Mouse (Mus musculus) splenic B cell, adult 2 months (primary cell): ENCODE data around the gene Rpp30.

Experiments used
- DNase-seq: peaks from one replicate; pipeline ENCODE4 v3.0.0-alpha.2; 2011; ENCODE audit warnings: low read depth, low spot score
- H3K27me3 ChIP-seq: 2 replicates; pipeline ENCODE4 v1.6.1; 2012; ENCODE audit warnings: mild to moderate bottlenecking, low read length, moderate library complexity, mixed read lengths; ENCODE audit not compliant: control insufficient read depth, poor library complexity, insufficient read depth, severe bottlenecking
- H3K36me3 ChIP-seq: 2 replicates; pipeline ENCODE4 v1.6.1; 2012; ENCODE audit warnings: mild to moderate bottlenecking, low read length, moderate library complexity, mixed read lengths; ENCODE audit not compliant: control insufficient read depth, poor library complexity, insufficient read depth, severe bottlenecking

The Rpp30 gene

DNA sequence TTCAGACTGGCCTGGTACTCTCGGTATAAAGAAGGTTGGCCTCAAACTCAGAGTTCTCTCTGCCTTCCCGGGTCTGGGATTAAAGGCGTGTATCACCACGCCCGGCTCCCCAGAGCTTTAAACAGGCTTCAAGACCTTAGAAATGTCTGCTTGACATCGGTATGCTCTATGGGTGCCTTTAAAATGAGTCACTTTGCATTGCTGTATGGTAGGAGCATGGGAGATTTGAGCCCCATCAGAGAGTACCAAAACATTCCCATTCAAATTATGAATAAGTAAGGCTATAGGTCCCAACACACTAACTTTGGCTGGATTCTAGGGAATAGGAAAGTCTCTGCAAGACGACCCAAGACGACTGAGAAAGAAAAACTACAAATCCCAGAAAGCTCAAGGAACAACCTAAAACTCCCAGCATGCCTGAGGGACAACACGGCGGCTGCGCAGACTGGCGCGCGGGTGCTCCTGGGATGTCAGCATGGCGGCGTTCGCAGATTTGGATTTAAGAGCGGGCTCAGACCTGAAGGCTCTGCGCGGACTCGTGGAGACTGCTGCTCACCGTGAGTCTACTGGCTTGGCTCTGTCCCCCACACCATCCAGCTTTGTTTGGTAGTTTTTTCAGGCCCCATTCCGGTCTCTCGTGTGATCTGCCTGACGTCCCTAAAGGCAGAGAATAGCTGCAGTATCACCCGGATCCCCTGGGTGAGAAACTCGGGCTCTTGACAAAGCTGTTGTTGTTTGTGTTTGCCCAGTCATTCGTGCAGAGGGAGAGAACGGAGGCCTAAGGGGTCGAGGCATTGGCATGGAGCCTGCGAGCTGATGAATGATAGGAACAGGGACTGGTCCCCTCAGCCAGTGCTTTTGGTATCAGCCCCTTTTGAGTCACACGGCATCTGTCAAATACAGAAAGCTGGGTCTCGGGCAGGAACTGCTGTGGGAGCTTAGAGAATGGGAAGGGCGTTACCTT lies at the start of gene Rpp30:
Gene Rpp30 (plus strand): TSS at position 455 of the 964 bp plus-strand sequence.
- DNase-seq, result peak; percentile 92
- no peaks in the 10 kb centered on the region for H3K27me3 ChIP-seq

DNA sequence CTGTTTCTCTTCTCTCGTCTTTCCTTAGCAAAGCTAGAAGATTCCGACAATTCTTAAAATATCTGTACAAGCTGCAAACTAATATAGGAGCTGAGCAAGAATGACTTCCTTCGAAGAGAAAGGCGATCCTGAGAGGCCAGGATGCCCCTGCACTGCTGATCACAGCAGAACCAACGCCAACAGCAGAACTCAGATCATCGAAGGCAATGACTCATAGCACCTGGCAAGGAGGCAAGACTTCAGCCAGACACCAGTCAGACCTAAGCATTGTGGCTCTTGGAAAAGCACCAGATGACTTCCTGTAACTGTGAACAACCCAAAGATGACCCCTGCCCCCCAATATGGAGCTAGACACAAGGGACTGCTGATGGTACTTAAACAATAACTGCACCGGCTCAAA lies 37.5 kb upstream of the Rpp30 start:
- H3K27me3 ChIP-seq, result no peaks in the 10 kb centered on the region
- DNase-seq, result no peak
- H3K36me3 ChIP-seq, result no peaks in the 10 kb centered on the region

More for the DNA sequence above, at the start of gene Rpp30:
- H3K36me3 ChIP-seq, result no peaks in the 10 kb centered on the region; the same call in 1 of the 2 replicates

- DNase-seq, result no peak
- no peaks in the 10 kb centered on the region for H3K36me3 ChIP-seq
- H3K27me3 ChIP-seq, result peaks cover 4% of the 10 kb centered on the region
Observed at GRCm38 (mm10) chr19:36056502-36057221, 26.9 kb upstream of the Rpp30 start.

DNA sequence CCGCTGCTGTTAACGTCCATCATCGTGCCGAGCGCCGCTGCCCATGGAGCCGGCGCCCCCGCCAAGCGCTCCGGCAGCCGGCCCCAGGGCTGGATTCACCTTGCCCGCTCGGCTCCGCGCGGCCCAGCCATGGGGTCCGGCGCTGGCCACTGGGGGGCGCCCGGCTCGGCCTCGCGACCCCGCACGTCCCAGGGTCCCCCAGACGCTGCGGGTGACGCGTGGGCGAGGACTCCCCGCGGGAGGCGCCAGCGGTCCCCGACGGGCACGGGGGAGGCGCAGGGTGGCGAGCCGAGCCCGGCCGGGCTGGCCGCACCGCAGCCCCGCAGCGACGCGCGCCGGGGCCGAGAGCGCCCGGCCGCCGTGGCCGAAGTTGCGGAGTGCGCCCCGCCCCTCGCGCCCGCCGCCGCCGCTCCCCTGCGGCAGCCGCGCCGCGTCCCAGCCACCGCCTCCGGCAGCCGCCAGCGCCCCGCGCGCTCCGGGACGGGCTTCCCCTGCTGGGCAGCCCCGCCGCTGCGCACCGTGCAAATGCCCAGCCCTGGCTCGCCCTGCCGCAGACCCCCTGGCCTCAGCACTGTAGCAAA lies 26.2 kb upstream of the Rpp30 start, which contains the start of gene Htr7:
Gene Htr7 (minus strand): TSS at position 277 of the 581 bp plus-strand sequence.
- peak; percentile 3 for DNase-seq
- no peaks in the 10 kb centered on the region for H3K36me3 ChIP-seq
- H3K27me3 ChIP-seq, result peaks cover 4% of the 10 kb centered on the region

DNA sequence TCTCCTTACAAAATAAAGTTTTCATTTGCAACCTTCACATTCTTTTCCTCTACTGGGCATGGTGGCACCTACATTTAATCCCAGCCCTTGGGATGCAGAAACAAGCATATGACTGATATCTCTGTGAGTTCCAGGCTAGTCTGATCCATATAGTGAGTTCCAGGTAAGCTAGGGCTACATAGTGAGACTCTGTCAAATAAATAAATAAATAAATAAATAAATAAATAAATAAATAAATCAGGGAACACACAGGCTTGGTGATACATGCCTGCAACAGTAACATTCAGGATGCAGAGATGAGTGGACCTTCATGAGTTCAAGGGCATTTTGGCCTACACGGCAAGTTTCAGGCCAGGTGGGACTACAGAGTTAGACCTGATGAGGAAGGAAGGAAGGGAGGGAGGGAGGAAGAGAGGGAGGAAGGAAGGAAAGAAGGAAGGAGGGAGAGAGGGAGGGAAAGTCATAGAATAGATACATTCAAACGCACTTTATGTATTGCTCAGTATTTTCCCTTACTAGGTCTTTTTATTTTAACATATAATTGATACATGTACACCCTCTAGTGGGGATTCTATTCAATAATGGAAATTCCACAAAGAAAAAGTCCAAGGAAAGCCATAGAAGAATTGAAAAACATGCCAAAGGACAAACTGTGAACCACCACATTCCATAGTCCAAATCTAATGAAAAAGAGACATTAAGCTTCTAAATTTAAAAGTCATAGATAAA lies 20.6 kb upstream of the Rpp30 start:
- Histone ChIP-seq H3K36me3 (no peaks in the 10 kb centered on the region), H3K27me3 (no peaks in the 10 kb centered on the region)
- DNase-seq, result no peak

DNA sequence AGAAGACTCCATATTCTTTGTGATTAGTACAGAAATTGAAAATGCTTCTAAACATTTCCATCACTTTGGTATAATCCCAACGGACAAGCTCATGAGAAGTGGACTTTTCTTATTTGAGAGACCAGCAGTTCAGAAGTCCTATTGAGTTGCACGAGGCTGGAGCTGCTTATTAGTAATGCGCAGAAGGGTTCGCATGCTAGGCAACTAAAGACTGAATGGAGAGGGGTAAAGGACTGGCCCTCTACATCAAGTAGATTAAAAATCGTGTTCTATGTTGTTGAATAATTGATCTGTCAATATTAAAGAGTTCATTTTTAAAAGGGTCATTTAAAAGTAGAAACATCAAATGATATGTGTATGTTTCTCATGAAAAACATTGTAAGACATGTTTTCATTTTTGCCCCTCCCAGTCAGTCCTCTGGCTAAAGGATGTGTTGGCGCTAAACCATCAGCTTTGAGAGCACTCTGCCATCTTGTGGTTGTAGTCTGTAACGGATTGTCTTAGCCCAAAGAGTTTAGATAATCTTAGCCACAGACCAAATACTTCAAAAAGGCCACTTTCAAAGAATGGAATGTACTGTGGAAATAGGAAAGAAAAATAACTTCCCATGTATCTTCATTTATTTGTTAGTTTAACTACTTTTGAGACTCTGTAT lies 782 bp upstream of the Rpp30 start:
- Histone ChIP-seq H3K36me3 (no peaks in the 10 kb centered on the region), H3K27me3 (no peaks in the 10 kb centered on the region)
- peak; percentile 81 for DNase-seq

DNA sequence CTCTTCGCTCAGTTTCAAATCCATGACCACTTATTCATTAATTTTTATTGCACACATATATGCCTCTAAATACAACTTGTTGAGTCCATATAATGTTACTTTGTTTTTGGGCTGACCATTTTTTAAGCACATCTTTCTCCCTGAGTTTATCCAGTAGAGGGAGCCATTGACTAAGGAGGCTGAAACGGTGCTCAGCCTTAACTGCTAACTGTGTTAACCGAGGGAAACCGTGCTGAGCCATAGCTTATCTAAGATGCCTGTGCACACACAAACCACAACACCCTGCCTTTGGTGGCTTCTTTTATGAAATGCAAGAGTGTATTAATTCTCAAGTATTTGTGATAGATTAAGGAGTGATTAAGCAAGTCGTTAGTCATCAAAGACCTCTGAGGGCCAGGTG lies 7.3 kb downstream of the Rpp30 start:
- peaks cover 19% of the 10 kb centered on the region for H3K36me3 ChIP-seq
- no peaks in the 10 kb centered on the region for H3K27me3 ChIP-seq
- peak; percentile 49 for DNase-seq

GRCm38 (mm10) chr19:36097194-36097593 lies 13.7 kb downstream of the Rpp30 start:
- DNase-seq, result no peak
- H3K27me3 ChIP-seq, result no peaks in the 10 kb centered on the region
- H3K36me3 ChIP-seq, result peaks cover 18% of the 10 kb centered on the region

GRCm38 (mm10) chr19:36098265-36098664 lies 14.7 kb downstream of the Rpp30 start:
- no peak for DNase-seq
- peaks cover 19% of the 10 kb centered on the region for H3K36me3 ChIP-seq
- no peaks in the 10 kb centered on the region for H3K27me3 ChIP-seq

- no peak for DNase-seq
- H3K27me3 ChIP-seq, result no peaks in the 10 kb centered on the region
- peaks cover 16% of the 10 kb centered on the region for H3K36me3 ChIP-seq
Observed at GRCm38 (mm10) chr19:36098916-36099315, 15.4 kb downstream of the Rpp30 start.

- H3K27me3 ChIP-seq, result no peaks in the 10 kb centered on the region
- H3K36me3 ChIP-seq, result peaks cover 11% of the 10 kb centered on the region
- DNase-seq, result no peak
Observed at GRCm38 (mm10) chr19:36103909-36104308, 20.4 kb downstream of the Rpp30 start.

GRCm38 (mm10) chr19:36109318-36109944 lies 25.9 kb downstream of the Rpp30 start:
- H3K36me3 ChIP-seq, result no peaks in the 10 kb centered on the region
- H3K27me3 ChIP-seq, result no peaks in the 10 kb centered on the region
- DNase-seq, result no peak

GRCm38 (mm10) chr19:36110465-36110864 lies 26.9 kb downstream of the Rpp30 start:
- H3K27me3 ChIP-seq, result no peaks in the 10 kb centered on the region
- no peak for DNase-seq

More at GRCm38 (mm10) chr19:36110465-36110864, 26.9 kb downstream of the Rpp30 start:
- H3K36me3 ChIP-seq, result no peaks in the 10 kb centered on the region
